Mouse (Mus musculus): ENCODE results near the gene Plac8. TPM values are rescaled to one million over a fixed set of nuclear protein-coding genes. Genes with fewer than 3 reads are reported as not detected.

Gene Plac8
- polyA plus RNA-seq, 1 experiment = 35.8 TPM

DNA sequence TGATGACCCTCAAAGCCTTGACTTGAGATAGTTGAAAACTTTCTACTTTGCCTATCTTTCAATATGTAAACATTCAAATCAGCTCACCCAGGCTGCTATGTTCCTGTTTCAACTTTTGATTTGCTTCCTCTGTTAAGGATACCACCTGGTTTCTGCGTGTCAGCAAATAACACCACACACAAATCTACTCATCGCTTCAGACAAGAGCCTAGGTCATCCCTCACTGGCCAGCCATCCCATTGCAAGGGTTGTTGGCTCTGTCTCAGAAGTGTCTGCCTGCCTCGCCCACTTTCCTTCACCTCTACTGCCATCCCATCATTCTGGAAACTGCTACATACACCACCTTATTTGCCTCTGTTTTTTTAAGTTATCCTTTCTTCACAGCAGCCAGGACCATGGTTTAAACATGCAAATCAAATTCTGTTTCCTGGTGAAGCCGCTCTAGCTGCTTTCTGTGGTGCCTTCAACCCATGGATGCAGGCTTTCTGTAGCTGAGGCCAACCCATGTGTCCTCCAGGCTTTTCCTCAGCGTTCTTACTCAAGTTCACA, 6.9 kb upstream of the Plac8 start:
- H3K4me3 ChIP-seq (ENCODE audit: insufficient read depth, poor library complexity, severe bottlenecking) = no peak overlapping the region
- no peaks in the 10 kb centered on the region for H3K36me3 ChIP-seq (ENCODE audit: control insufficient read depth, insufficient read depth)
- TF ChIP-seq USF1 (IDR thresholded peaks at IDR 0.05; ENCODE audit: low read depth) (no peak), MYOG (IDR thresholded peaks at IDR 0.05; ENCODE audit: control insufficient read depth, extremely low read depth, insufficient read length) (no peak), CTCF (IDR thresholded peaks at IDR 0.05; ENCODE audit: control insufficient read depth, insufficient read depth, insufficient read length) (no peak), FOSL1 (IDR thresholded peaks at IDR 0.05; ENCODE audit: insufficient read depth, low read length, poor library complexity, severe bottlenecking) (no peak), MAX (IDR thresholded peaks at IDR 0.05) (no peak), CEBPB (IDR thresholded peaks at IDR 0.05; ENCODE audit: low read depth) (no peak), MYOD1 (IDR thresholded peaks at IDR 0.05; ENCODE audit: control insufficient read depth, insufficient read length, low read depth) (no peak)
- no peaks in the 10 kb centered on the region for H3K79me3 ChIP-seq (ENCODE audit: low read depth)
- H3ac ChIP-seq (ENCODE audit: control insufficient read depth, insufficient read length, low read depth) = no peak overlapping the region
- H3K79me2 ChIP-seq (ENCODE audit: control insufficient read depth, insufficient read depth) = no peaks in the 10 kb centered on the region
- H3K27me3 ChIP-seq (ENCODE audit: control insufficient read depth, insufficient read depth, insufficient read length) = no peaks in the 10 kb centered on the region

DNA sequence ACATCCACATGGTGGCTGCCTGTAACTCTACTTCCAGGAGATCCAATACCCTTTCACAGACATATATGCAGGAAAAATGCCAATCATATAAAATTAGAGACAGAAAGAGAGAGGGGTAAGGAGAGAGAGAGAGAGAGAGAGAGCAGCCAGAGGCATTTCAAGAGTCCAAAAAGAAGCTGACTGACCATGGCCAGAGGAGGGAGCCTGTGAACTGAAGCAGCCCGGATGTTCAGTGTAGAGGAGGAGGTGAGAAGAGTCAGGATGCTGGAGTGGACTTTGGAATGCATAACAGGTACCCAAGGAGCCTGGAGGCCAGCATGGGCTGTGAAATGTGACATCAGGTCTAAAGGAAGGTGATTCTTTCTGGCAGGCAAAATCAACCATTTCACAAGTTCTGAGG, 2.7 kb upstream of the Plac8 start:
- no peak for TF ChIP-seq MAX (IDR thresholded peaks at IDR 0.05)
- H3K27me3 ChIP-seq (ENCODE audit: control insufficient read depth, insufficient read depth, insufficient read length) = no peaks in the 10 kb centered on the region
- no peaks in the 10 kb centered on the region for H3K36me3 ChIP-seq (ENCODE audit: control insufficient read depth, insufficient read depth)

DNA sequence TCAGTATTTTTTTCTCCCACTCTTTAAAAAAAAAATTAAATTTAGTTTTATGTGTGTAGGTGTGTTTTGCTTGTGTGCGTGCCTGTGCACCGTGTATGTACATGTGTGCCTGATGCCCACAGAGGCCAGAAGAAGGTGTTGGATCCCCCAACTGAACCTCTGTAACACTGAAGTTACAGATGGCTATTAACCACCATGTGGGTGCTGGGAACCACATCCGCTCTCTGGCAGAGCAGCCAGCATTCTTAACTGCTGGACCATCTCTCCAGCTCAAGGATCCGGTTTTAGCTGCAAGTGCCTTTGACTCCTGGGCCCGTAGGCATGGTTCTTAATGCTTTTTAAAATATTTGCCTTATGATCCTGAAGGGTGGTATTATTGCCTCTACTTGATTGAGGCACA, 1.2 kb upstream of the Plac8 start:
- no peaks in the 10 kb centered on the region for H3K27me3 ChIP-seq (ENCODE audit: control insufficient read depth, insufficient read depth, insufficient read length)
- TF ChIP-seq CTCF (IDR thresholded peaks at IDR 0.05; ENCODE audit: control insufficient read depth, insufficient read depth, insufficient read length) (no peak), MYOD1 (IDR thresholded peaks at IDR 0.05; ENCODE audit: control insufficient read depth, insufficient read length, low read depth) (no peak), FOSL1 (IDR thresholded peaks at IDR 0.05; ENCODE audit: insufficient read depth, low read length, poor library complexity, severe bottlenecking) (no peak), USF1 (IDR thresholded peaks at IDR 0.05; ENCODE audit: low read depth) (no peak), CEBPB (IDR thresholded peaks at IDR 0.05; ENCODE audit: low read depth) (no peak), MAX (IDR thresholded peaks at IDR 0.05) (no peak), MYOG (IDR thresholded peaks at IDR 0.05; ENCODE audit: control insufficient read depth, extremely low read depth, insufficient read length) (no peak)
- no peak overlapping the region for H3ac ChIP-seq (ENCODE audit: control insufficient read depth, insufficient read length, low read depth)
- H3K4me3 ChIP-seq (ENCODE audit: insufficient read depth, poor library complexity, severe bottlenecking) = no peak overlapping the region
- no peaks in the 10 kb centered on the region for H3K79me3 ChIP-seq (ENCODE audit: low read depth)
- H3K36me3 ChIP-seq (ENCODE audit: control insufficient read depth, insufficient read depth) = no peaks in the 10 kb centered on the region
- H3K79me2 ChIP-seq (ENCODE audit: control insufficient read depth, insufficient read depth) = no peaks in the 10 kb centered on the region

More for the DNA sequence above, 2.7 kb upstream of the Plac8 start:
- no peaks in the 10 kb centered on the region for H3K79me2 ChIP-seq (ENCODE audit: control insufficient read depth, insufficient read depth)
- no peak overlapping the region for H3ac ChIP-seq (ENCODE audit: control insufficient read depth, insufficient read length, low read depth)
- H3K4me3 ChIP-seq (ENCODE audit: insufficient read depth, poor library complexity, severe bottlenecking) = no peak overlapping the region
- H3K79me3 ChIP-seq (ENCODE audit: low read depth) = no peaks in the 10 kb centered on the region

DNA sequence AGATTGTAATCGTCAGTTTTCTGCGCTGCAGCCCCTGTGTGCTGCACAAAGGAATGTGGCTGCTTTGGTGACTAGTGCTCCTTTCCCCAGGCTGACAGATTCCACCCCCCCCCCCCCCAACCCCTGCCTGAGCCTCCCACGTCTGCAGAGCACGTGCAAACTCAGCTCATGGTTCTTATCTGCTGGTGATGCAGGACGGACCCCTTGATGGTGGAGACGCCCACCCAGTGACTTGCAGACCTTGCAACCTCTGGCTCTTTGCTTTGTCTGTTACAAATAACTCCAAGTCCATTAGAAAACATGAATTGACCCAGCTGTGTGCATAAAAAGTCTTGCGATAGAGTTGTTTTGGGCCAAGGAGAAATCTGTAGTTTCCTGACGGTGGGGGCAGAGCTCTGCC, 1.3 kb downstream of the Plac8 start:
- TF ChIP-seq FOSL1 (IDR thresholded peaks at IDR 0.05; ENCODE audit: insufficient read depth, low read length, poor library complexity, severe bottlenecking) = no peak
- no peak for TF ChIP-seq MYOG (IDR thresholded peaks at IDR 0.05; ENCODE audit: control insufficient read depth, extremely low read depth, insufficient read length)
- no peak for TF ChIP-seq USF1 (IDR thresholded peaks at IDR 0.05; ENCODE audit: low read depth)
- TF ChIP-seq MAX (IDR thresholded peaks at IDR 0.05) = no peak
- Histone ChIP-seq H3K27me3 (ENCODE audit: control insufficient read depth, insufficient read depth, insufficient read length) (no peaks in the 10 kb centered on the region), H3K79me2 (ENCODE audit: control insufficient read depth, insufficient read depth) (no peaks in the 10 kb centered on the region), H3ac (ENCODE audit: control insufficient read depth, insufficient read length, low read depth) (no peak overlapping the region), H3K36me3 (ENCODE audit: control insufficient read depth, insufficient read depth) (no peaks in the 10 kb centered on the region), H3K4me3 (ENCODE audit: insufficient read depth, poor library complexity, severe bottlenecking) (no peak overlapping the region), H3K79me3 (ENCODE audit: low read depth) (no peaks in the 10 kb centered on the region)

DNA sequence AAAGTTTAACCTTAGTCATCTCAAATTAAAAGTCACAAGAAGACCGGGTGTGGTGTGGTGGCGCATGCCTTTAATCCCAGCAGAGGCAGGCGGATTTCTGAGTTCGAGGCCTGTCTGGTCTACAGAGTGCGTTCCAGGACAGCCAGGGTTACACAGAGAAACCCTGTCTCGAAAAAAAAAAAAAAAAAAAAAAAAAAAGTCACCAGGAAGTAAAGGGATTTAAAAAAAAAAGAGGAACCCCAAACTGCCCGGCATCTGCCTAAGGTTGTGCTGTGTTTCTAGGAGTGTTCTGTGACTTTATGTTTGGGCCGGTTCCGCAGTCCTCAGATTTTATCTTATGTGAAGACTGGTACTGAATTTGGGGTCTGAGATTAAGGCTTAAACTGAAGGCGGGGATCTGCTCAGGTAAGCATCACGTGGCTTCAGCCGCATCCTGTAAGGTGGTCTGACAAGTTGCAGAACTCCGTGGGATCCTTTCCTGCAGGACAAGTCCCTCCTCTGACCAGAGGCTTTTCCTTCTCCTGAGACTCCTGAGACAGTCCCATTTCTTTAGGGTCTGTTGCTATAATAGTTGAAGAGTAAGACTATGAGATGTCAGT, 1.9 kb downstream of the Plac8 start:
- no peaks in the 10 kb centered on the region for H3K79me2 ChIP-seq (ENCODE audit: control insufficient read depth, insufficient read depth)
- H3K79me3 ChIP-seq (ENCODE audit: low read depth) = no peaks in the 10 kb centered on the region
- no peaks in the 10 kb centered on the region for H3K27me3 ChIP-seq (ENCODE audit: control insufficient read depth, insufficient read depth, insufficient read length)
- H3K36me3 ChIP-seq (ENCODE audit: control insufficient read depth, insufficient read depth) = no peaks in the 10 kb centered on the region
- TF ChIP-seq USF1 (IDR thresholded peaks at IDR 0.05; ENCODE audit: low read depth) (no peak), MYOG (IDR thresholded peaks at IDR 0.05; ENCODE audit: control insufficient read depth, extremely low read depth, insufficient read length) (no peak), MYOD1 (IDR thresholded peaks at IDR 0.05; ENCODE audit: control insufficient read depth, insufficient read length, low read depth) (no peak), CEBPB (IDR thresholded peaks at IDR 0.05; ENCODE audit: low read depth) (no peak), CTCF (IDR thresholded peaks at IDR 0.05; ENCODE audit: control insufficient read depth, insufficient read depth, insufficient read length) (no peak), FOSL1 (IDR thresholded peaks at IDR 0.05; ENCODE audit: insufficient read depth, low read length, poor library complexity, severe bottlenecking) (no peak), MAX (IDR thresholded peaks at IDR 0.05) (no peak)
- no peak overlapping the region for H3ac ChIP-seq (ENCODE audit: control insufficient read depth, insufficient read length, low read depth)
- H3K4me3 ChIP-seq (ENCODE audit: insufficient read depth, poor library complexity, severe bottlenecking) = no peak overlapping the region

DNA sequence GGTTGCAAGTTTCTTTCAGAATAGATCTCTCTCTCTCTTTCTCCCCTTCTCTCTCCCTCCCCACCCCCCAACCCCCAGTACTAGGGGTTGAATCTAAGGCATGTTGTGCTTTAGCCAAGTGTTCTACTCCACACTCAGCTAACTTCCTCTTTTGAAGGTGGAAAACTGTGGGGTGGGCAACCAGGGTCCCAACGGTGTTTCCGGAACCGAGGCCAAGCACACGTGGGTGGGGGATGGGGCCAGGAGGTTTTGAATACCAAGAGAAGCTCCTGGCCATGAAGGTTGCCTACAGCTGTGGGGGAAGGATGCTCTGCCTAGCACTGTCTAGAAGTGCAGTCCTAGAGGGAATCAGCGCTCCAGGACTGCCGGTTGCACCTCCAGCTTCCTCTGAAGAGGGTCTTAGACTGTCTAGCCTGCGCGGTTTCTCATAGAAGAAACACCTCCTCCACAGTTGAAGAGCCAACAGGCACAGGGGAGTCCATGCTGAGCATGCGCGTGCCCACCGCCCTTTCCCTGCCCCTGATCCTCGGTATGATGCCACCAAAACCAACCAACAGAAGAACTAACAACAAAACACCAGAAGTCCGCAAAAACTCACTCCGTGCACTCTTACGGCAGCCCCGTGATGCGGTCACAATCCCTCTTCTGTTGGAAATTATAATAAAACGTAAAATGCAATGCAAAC, 2.7 kb downstream of the Plac8 start:
- H3K79me3 ChIP-seq (ENCODE audit: low read depth) = no peaks in the 10 kb centered on the region
- H3ac ChIP-seq (ENCODE audit: control insufficient read depth, insufficient read length, low read depth) = no peak overlapping the region
- no peak overlapping the region for H3K4me3 ChIP-seq (ENCODE audit: insufficient read depth, poor library complexity, severe bottlenecking)
- no peaks in the 10 kb centered on the region for H3K79me2 ChIP-seq (ENCODE audit: control insufficient read depth, insufficient read depth)
- no peak for TF ChIP-seq CTCF (IDR thresholded peaks at IDR 0.05; ENCODE audit: control insufficient read depth, insufficient read depth, insufficient read length)
- no peaks in the 10 kb centered on the region for H3K27me3 ChIP-seq (ENCODE audit: control insufficient read depth, insufficient read depth, insufficient read length)
- no peaks in the 10 kb centered on the region for H3K36me3 ChIP-seq (ENCODE audit: control insufficient read depth, insufficient read depth)
